Mouse (Mus musculus) liver, adult 2 months (tissue): Measurements from ENCODE around the gene Men1.

ENCODE experiments used
- CTCF ChIP-seq: fragments of 200-500 bp; IDR thresholded peaks from 2 replicates; pipeline ENCODE4 v1.5.1; 2011; ENCODE audit warnings: low read depth, low read length, control low read depth
- POLR2A ChIP-seq: fragments of 200-500 bp; IDR thresholded peaks from 2 replicates; pipeline ENCODE4 v1.6.1; 2011; ENCODE audit warnings: low read length, control low read depth; ENCODE audit not compliant: insufficient read depth; ENCODE audit errors: extremely low read depth

- TF ChIP-seq POLR2A = no peak
- TF ChIP-seq CTCF = no peak
These were observed 14.6 kb downstream of the Men1 start for GRCm38 (mm10) chr19:6349215-6349983.
